Mouse (Mus musculus): ENCODE data around the gene Il20. TPM values are rescaled to one million over a fixed set of nuclear protein-coding genes. Genes with fewer than 3 reads are reported as not detected.

The Il20 gene
- polyA plus RNA-seq (2014; fragmentation: Illumina TruSeq; extraction: RNeasy Lipid Tissue Mini Kit (QIAGEN cat#74804); ENCODE audit: low read depth, low replicate concordance): not detected

DNA sequence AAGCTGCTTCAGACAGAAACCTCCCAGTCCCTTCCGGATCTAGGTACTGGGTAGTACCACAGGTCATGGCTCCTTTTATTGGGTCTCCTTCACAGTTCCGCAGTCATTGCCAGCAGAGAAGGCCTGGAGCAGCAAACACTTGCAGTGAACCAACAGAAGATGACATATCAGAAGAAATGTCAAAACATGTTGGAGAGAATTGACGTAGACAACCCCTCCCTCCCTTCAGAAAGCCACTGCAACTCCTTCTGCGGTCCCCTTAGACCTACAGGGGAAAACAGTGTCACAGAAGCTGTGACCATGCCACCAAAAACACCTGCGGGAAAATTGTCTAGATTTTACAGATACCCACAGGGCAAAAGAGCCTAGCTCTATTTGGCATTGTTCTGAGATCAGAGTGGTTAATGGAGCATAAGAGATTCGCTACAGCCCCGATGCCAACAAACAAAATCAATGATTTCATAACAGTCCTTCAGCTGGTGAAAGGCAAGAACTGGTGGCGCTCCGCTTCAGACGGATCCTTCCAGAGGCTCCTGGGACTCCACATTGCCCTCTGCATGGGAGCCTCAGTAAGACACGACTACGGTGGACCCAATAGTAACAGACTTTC, at the start of gene Il20:
TSS of gene Il20 (minus strand) at position 51 of the 610 bp plus-strand sequence.

GRCm38 (mm10) chr1:130940065-130940687, 28.9 kb upstream of the Il20 start, which contains the start of gene Il19:
Il19 (minus strand) TSS chr1:130940115.

GRCm38 (mm10) chr1:130887354-130887753, 23.9 kb downstream of the Il20 start, which contains the start of gene Il24:
Il24 (minus strand) TSS chr1:130887454.

DNA sequence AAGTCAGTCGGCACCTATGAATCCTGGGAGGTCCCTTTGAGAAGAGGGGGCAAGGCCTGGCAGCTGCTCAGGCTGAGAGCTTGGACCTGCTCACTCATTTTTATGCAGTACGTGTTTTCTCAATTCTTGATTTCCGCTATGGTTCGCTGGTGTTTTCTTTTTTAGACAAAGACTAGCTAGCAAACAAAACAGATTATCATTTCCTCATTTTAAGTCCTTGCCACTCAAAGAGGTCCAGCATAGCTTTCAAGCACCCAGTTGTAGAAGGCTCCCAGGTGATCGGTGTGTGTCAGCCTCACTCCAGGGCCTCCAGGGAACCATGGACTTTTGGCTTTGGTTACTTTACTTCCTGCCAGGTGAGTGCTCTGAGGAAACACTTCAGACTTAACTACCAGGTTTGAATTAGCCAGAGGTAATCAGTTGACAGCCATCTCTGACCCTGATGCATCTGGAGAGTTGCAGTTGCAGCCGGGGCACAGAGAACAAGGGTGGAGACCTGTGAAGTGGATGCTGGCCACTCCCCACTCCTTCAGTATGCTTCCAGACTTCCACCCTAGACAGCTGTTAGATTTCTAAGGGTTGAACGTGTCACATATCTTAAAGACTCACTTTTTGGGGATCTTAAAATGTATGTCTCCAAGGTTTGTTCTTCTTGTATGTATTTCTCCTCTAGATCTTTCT, 45.6 kb downstream of the Il20 start, which contains the start of gene Fcmr:
TSS of gene Fcmr (plus strand) at position 129 of the 681 bp plus-strand sequence.

Other genes with a start within 250 kb of the Il20 start
- gene C4bp, start 249.8 kb downstream of the Il20 start, polyA plus RNA-seq (2014; fragmentation: Illumina TruSeq; extraction: RNeasy Lipid Tissue Mini Kit (QIAGEN cat#74804); ENCODE audit: low read depth, low replicate concordance): 0.25 TPM
- 5.3 TPM for gene Gm29427, start 195.7 kb downstream of the Il20 start, polyA plus RNA-seq (2014; fragmentation: Illumina TruSeq; extraction: RNeasy Lipid Tissue Mini Kit (QIAGEN cat#74804); ENCODE audit: low read depth, low replicate concordance)
- 28.9 TPM for gene Yod1, start 194.1 kb downstream of the Il20 start, polyA plus RNA-seq (2014; fragmentation: Illumina TruSeq; extraction: RNeasy Lipid Tissue Mini Kit (QIAGEN cat#74804); ENCODE audit: low read depth, low replicate concordance)
- gene Pfkfb2, start 182.2 kb downstream of the Il20 start, polyA plus RNA-seq (2014; fragmentation: Illumina TruSeq; extraction: RNeasy Lipid Tissue Mini Kit (QIAGEN cat#74804); ENCODE audit: low read depth, low replicate concordance): 43.2 TPM
- gene AA986860, start 179.5 kb downstream of the Il20 start, polyA plus RNA-seq (2014; fragmentation: Illumina TruSeq; extraction: RNeasy Lipid Tissue Mini Kit (QIAGEN cat#74804); ENCODE audit: low read depth, low replicate concordance): 1.5 TPM
- not detected for gene Fcamr, start 110.5 kb downstream of the Il20 start, polyA plus RNA-seq (2014; fragmentation: Illumina TruSeq; extraction: RNeasy Lipid Tissue Mini Kit (QIAGEN cat#74804); ENCODE audit: low read depth, low replicate concordance)
- gene Pigr, start 84.8 kb downstream of the Il20 start, polyA plus RNA-seq (2014; fragmentation: Illumina TruSeq; extraction: RNeasy Lipid Tissue Mini Kit (QIAGEN cat#74804); ENCODE audit: low read depth, low replicate concordance): 0.36 TPM
- 2.9 TPM for gene Fcmr, start 45.8 kb downstream of the Il20 start, polyA plus RNA-seq (2014; fragmentation: Illumina TruSeq; extraction: RNeasy Lipid Tissue Mini Kit (QIAGEN cat#74804); ENCODE audit: low read depth, low replicate concordance)
- gene Il24, start 24.0 kb downstream of the Il20 start, polyA plus RNA-seq (2014; fragmentation: Illumina TruSeq; extraction: RNeasy Lipid Tissue Mini Kit (QIAGEN cat#74804); ENCODE audit: low read depth, low replicate concordance): not detected
- not detected for gene Il19, start 28.7 kb upstream of the Il20 start, polyA plus RNA-seq (2014; fragmentation: Illumina TruSeq; extraction: RNeasy Lipid Tissue Mini Kit (QIAGEN cat#74804); ENCODE audit: low read depth, low replicate concordance)
- gene Il10, start 108.4 kb upstream of the Il20 start, polyA plus RNA-seq (2014; fragmentation: Illumina TruSeq; extraction: RNeasy Lipid Tissue Mini Kit (QIAGEN cat#74804); ENCODE audit: low read depth, low replicate concordance): not detected
- 6.3 TPM for gene Mapkapk2, start 186.4 kb upstream of the Il20 start, polyA plus RNA-seq (2014; fragmentation: Illumina TruSeq; extraction: RNeasy Lipid Tissue Mini Kit (QIAGEN cat#74804); ENCODE audit: low read depth, low replicate concordance)
- gene Dyrk3, start 226.9 kb upstream of the Il20 start, polyA plus RNA-seq (2014; fragmentation: Illumina TruSeq; extraction: RNeasy Lipid Tissue Mini Kit (QIAGEN cat#74804); ENCODE audit: low read depth, low replicate concordance): 62.9 TPM
- gene Eif2d, start 241.7 kb upstream of the Il20 start, polyA plus RNA-seq (2014; fragmentation: Illumina TruSeq; extraction: RNeasy Lipid Tissue Mini Kit (QIAGEN cat#74804); ENCODE audit: low read depth, low replicate concordance): 12.0 TPM

Measured in testis, adult 10 weeks (tissue).